Mouse (Mus musculus) megakaryocyte, embryonic 14.5 days (primary cell): ENCODE results near the gene Eef1akmt1.

Experiments used
- FLI1 ChIP-seq: IDR thresholded peaks from 2 replicates; pipeline ENCODE4 v1.6.1; 2012; ENCODE audit warnings: low read length, inconsistent platforms, mixed read lengths
- GATA1 ChIP-seq: IDR thresholded peaks from 3 replicates; pipeline ENCODE4 v1.6.1; 2012; ENCODE audit warnings: mixed read lengths, low read length, inconsistent platforms, borderline replicate concordance

GRCm38 (mm10) chr14:57552945-57553344, 18.5 kb downstream of the Eef1akmt1 start:
- no peak for TF ChIP-seq GATA1
- no peak for TF ChIP-seq FLI1
